Mouse (Mus musculus): ENCODE results near the gene Mecom.

Mecom gene

DNA sequence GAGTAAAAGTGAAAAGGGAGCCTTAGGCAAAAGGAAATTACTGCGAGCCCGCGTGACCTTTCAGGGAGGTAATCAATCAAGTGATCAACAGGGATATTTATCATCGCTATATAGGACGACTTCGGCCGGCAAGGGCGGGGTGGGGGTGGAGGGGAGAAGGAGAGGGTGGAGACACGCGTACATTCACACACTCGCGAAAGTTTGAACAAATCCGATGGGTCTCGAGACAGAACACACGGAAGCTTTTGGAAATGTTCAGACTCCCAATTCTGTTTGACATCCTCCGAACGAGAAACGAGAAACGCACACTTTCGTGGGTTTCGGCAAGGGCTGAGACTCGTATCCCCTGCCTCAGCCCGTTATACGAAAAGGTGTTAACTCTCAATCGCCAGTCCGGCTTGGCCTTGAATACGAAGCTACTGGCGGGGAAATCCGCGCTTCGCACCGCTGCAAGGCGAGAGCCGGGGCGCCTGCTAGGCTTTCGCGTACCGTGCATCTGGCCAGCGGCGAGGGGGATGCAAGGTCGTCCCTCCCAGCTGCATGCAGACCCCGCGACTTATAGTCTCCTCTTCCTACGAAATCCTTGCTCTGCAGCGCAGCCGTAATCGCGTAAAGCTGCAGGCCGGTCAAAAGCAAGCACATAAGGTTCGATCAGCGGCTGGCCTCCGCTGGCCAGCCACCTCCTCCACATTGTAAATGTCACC, 33.6 kb downstream of the Mecom start:
- no peak for DNase-seq (ENCODE audit: extremely low read depth, low read depth, low spot score)

DNA sequence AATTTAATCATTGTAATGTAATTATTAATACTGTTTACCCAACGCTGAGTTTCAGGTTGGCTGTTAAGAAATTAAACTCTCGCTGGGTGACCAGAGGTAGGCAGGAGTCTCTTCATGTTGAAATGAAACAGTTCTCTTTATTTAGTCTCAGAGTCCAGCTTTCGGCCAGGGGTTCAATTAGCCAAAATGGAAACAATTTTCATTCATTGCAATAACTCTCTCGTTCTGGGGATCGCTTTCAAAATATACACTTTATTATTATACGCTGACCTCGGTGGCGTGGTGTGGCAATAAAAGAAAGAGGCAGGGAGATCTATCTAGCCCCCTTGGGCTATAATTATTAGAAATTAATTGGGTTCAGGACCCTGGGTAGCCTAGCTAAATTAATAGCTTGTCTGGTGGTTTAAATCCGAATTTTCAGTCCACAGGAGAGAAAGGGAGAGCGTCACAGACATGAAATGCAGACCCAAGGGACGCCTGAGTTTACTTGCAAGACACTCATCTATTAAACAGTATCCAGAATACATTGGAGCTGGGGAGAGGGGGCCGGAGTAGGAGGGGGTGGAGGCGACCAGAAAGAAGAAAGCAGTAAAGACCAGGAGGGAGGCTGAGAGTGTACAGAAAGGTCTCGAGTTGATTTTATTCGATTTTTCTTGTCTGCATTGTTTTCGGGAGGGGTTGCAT, 34.4 kb downstream of the Mecom start:
- DNase-seq (ENCODE audit: extremely low read depth, low read depth, low spot score), result no peak

DNA sequence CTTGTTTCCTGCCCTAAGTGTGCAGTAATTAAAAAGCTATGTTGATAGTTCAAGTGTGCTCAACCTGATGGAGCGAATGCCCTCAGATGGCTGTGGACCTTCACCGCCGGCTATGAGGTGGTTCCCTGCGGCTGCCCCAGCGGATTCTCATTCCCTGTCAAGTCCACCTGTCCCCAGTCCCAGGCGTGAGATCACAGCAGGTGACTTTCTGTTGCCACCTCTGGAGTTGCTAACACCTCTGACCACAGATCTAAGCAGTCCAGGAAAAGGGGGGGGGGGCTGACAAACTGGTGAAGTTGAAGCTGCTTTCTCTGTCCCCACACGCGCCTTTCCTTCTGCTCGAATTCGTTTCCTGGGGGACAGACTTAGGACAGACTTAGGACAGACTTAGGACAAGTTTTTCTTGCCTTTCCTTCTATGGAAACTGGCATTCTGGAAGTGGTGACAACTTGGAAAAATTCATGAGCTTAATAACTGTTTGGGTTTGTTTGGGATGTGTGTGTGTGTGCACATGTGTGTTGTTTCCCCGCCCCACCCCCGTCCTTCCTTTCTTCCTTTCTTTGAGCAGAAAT, 35.3 kb downstream of the Mecom start:
- no peak for DNase-seq (ENCODE audit: extremely low read depth, low read depth, low spot score)

DNA sequence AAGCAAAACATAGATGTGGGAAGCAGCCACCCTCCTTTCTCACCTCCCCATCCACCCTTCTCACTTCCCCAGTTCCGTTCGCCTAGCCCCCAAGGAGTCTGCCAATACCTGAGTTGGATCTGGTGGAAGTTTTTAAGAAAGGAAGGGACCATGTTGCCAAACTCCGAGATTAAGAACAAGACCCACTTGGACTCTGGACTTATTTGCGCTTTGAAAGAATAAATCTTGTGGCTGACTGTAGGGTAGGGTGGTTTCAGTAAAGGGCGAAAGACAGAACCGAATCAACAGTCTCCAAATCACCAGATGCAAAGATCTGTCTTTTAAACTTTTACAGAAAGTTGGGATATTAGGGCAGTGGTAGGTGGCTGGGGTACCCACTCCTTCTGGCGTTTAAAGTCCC, 36.0 kb downstream of the Mecom start:
- no peak for DNase-seq (ENCODE audit: extremely low read depth, low read depth, low spot score)

DNA sequence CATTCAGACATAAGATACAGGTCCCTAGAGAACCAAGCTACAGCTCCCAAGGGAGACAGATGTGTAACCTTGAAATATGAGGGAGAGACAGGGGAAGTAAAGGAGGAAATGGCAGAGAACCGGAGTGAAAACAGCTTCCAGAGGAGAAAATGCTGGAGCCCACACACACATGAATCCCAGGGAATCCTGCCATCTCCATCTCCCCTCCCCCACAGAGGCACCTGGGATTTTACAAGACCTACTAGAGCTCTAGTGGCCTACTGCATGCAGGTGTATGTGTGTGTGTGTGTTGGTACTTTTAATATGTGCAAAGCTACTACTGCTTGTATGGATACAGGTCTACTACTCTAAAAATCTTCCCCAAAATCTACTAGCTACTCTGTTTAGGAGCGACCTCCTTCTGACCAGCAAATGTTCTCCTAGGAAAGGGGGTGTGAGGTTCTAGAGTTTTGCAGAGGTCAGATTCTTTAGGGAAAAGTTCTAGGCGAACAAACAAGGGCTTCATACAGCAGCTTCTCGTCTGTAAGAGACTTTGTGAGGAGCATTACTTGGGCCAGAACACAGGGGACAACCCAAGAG, 36.7 kb downstream of the Mecom start:
- no peak for DNase-seq (ENCODE audit: extremely low read depth, low read depth, low spot score)

DNA sequence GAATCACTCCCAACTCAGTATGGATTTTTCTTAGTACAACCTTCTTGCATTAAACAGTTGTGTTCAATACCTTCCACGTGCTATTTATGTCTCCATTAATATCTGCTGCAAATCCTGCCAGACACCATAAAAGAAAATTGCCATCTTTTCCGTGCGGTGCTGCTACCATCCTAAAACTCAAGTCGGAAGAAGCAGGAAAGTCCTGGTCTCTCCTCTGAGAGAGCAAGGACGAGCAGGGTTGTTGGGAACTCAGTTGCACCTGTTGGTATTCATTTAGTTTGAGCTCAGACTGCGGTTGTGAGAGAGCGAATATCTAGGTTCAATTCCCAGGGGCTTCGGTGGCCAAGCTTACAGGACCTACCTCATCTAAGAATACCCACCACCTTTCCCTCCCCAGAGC, 37.2 kb downstream of the Mecom start:
- DNase-seq (ENCODE audit: extremely low read depth, low read depth, low spot score), result no peak

DNA sequence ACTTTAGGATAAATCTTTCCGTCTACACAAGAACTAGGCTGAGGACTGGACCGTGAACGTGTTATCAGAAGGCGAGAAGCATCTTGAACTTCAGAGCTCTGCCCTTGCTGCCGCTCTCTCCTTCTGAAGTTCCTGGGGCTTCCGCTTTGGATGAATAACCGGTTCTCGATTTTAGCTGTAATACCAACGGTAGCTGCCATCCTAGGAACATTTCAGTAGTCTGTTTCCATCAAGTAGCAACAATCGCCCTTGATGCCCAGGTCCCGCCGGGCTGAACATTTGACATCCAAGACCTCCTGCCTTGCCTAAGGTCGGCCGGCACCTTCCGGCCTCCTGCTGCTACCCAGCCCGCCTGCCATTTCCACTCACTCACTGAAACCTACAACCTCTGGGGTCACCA, 37.7 kb downstream of the Mecom start:
- no peak for DNase-seq (ENCODE audit: extremely low read depth, low read depth, low spot score)

DNA sequence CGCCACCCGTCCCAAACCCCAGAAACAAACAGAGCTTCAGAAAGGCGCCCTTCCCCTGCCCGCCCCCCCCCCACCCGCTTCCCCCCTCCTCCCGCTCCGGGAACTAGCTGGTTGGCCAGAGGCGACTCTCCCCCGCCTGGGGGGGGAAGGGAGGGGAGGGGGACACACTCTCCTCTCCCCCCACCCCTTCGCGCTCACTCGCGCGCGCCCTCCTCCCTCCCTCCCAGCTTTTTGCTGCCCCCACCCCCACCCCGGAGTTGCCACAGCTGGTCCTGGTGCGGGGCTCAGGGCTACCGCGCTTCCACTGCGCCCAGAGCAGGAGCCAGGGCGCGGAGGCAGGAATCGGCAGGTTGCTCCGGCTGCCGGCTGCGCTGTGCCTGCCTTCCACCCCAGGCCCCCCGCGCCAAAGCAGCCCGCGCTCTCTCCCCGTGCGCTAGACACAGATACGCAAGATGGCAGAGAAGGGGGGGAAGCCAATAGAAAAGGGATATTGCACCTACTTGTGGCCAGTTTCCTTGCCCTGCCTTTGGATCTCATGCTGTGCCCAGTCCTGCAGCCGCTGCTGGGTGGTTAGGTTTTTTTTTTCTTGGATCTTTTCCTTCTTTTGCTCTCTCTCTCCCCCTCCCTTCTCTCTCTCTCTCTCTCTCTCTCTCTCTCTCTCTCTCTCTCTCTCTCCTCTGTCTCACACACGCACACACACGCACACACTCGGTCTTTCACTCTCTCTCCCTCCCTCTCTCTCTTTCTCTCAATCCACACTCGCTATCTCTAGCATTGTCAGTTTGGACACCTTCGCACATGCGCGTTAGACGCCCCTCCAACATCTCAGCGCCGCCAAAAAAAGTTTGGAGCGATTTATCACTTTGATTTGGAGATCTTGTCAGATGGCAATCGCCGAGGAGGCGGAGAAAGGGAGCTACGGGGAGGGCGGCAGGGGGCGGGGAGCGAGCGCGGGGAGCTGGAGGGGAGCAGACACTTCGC, 38.6 kb downstream of the Mecom start:
- DNase-seq (ENCODE audit: extremely low read depth, low read depth, low spot score), result no peak

DNA sequence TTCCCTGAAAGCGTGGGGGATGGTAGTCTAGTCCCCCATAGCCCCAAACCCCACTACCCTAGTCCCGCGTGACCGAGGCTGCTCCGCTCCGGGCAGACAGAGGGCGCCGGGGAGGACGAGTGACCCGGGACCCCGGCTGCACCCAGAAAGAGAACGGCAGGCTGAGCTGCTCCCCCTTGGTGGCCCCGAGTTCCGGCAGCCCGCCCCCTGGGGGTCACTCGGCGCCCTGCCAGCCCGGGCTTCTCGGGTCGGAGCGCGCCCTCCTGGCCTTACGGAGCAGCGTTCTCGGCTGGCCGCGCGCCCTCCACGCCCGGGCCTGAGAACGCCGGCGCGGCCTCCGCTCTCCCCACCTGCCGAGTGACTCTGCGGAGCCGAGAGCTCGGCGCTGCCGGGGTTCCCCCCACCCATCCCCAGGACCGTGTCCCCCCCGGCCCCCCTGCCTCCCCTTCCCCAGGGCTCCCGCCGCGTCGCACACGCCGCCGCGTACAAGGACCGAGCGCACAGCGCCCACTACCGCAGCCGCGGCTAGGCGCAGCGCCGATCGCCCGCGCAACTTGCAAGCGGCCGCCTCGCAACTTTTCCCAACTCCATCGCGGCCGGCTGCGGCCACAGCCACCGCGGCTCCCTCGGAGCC, 39.4 kb downstream of the Mecom start:
- DNase-seq (ENCODE audit: extremely low read depth, low read depth, low spot score), result no peak

DNA sequence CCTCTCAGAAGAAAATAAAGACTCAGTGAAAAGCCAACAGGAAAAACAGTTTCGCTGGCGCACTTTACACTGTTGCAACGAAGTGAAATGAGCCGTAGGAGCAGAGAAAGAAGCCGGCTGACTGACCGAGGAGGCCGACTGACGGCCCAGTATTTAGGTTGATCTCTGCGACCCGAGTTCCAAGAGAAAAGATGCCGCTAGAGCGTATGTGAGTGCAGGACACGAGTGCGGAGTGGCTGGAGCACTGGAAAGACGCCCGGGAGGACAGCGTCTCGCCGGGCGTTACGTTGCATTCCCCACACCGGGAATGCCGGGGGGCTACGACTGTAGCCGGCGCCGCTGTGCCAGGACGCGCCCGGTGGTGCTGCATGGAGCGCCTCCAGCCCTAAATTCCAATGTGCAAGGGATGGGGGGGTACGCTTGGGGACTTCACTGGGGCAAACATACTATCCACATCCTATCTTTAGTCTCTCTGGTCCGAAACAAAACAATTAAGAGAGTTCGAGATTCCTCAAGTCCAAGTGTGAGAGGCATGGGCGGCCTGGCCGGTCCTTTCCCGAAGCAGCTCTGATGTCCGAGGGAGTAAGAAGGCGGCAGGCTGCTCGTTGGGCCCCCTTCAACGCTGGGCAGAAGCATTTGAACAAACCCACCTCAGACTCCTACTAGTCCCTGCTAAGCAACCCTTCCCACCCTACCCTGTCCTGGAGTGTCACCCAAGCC, 40.1 kb downstream of the Mecom start:
- no peak for DNase-seq (ENCODE audit: extremely low read depth, low read depth, low spot score)

DNA sequence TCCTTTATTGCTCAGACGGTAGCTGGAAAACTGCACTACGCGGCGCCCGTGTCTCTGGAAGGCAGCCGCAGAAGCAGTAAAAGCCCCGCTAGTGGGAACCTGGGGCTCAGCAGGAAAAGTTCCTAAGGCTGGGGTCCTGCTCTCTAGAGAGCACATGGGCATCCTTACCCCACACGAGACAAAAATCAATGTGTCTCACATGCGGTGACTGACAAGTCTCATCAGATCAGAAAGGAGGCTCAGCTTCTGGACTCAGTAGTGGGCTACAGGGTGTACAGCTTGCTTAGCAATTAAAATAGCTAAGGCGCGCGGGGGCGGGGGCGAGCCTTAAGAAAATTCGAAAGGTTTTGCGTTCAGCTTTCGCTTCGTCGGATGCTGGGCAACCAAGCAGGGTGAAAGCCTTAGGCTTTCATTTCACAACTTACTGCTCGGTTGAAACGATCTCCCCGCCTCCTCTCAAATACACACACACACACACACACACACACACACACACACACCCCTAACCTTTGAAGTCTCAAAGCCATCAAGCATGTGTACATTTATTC, 40.7 kb downstream of the Mecom start:
- no peak for DNase-seq (ENCODE audit: extremely low read depth, low read depth, low spot score)

DNA sequence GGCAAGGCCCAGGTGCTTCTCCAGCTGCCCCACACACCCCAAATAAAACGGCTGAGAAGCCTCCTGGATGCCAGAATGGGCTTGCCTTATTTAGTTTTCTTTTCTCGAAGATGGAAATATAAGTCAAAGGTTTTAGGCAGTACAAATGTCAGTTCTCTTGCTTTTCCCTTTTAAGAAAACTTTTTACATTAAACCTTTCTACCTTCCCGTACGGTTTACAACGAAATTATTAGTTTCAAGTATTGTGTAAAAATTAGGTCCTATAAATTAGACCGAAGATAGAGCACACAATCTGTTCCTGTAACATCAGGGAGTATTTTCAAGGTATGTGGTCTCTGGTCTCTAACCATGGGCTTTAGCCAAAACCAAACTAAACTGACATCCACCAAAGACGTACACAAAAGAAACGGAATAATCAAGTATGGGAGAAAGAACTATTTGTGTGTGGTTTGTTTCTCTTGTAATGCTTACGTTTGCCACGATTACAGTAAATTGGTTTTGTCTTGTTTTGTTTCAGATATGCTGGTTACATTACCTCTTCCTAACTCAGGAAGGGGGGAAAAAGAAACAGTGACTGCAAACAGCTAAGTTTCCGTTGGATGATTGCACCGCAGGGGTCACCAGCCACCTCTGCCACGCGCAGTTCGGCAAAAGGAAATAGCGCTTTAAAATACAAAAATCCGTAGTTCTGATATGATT, 41.3 kb downstream of the Mecom start:
- DNase-seq (ENCODE audit: extremely low read depth, low read depth, low spot score), result no peak

DNA sequence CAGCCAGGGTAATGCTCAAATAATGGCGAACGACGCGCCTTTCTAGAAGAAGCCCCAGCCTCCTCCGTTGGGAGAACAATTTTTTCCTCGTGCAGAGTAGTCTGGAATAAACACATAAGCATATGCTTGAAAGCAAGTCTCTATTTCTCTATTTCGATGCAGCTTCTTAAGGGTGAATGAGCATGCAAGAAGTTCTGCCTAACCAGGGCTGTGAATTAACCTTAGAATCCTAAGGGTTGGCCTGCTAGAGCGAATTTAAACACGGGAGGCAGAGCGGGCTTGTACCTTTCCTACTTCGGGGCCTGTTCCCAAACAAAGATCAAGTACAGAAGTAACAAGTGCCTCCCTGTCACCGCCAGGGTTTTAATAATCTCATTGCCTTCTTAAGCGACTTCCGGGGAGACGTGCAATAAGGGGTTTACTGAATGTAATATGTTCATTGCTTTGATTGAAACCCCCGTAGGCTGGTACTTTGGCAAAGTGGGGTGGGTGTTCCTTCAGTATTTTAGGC, 42.0 kb downstream of the Mecom start:
- no peak for DNase-seq (ENCODE audit: extremely low read depth, low read depth, low spot score)

DNA sequence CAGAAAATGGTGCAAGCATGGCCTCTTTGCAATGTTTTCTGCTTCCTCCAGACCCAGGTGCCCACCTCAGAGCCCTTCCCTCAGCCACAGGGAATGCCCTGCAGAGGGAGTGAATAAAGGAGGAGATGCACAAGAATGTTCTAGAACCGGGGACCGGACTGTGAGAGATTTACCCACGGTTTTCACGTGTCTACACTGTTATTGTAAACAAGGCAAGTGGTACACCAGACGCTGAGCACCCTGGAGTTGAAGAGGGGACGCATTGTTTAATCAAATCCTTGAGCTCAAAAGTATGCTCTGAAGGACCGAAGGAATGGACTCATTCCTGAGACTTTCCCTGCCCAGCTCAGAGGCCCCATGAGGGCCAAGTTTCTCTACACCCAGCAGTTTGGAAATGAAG, 43.2 kb downstream of the Mecom start:
- DNase-seq (ENCODE audit: extremely low read depth, low read depth, low spot score), result no peak

DNA sequence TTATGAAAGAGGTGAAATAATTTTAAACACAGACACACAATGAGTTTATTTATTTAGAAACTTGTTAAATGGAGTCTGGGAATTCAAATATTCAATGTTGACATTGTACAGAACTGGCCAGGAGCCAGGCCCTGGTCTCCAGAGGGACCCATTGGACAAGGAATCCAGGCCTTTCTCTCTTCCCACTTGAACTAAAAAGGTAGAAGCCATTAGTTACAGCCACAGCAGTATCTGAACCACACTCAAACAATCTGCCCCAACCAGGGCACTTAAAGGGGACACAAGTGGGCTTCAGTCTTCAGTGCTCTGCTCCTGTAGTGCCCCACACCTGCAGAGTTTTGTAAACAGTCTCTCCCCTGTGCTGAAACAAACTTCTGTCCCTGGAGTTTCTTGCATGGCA, 44.0 kb downstream of the Mecom start:
- no peak for DNase-seq (ENCODE audit: extremely low read depth, low read depth, low spot score)

DNA sequence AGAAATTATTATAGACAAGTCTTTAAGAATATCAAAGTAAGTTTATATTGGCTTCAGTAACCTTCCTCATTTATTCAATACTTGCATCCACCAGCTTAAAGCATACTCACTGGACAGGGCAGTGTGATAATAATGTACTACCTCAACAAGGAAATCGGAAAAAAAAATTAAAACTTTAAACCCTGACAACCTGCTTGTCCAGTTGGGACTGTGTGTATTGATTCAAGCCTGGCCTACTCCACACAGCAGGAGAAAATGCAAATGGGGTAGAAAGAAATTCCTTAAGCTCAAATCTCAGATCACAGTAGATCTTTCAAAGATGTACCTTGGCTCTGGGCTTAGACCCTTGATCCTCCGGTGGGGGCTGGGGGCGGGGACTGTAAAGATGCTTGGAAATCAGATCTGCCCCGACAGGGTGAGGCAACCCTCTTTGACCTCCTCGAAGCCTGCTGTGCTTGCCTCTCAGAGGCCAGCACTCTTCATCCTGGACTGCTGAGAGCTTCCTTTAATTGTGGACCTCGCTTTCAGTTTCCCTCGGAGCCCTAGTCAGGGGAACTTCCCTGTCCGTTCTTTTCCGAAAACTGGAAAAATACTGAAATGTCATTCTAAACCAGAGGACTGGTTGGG, 49.5 kb downstream of the Mecom start:
- DNase-seq (ENCODE audit: extremely low read depth, low read depth, low spot score), result no peak

DNA sequence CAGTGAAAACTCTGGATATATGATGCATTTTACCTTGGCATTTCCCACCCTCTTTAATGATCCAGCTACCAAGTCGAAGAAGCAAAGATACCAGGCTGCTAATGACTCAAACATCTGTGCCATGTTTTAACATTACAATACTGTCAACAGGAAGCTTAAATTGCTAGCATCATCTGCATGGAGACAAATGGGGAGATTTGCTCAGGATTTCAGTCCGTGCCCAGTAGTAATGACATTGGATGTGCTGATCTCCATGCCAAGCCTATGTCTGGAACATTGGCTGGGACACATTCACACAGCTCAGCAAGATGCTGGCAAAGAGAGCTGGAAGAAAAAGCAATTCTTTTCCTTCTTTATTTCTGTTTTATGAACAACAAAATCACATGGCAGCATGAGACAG, 53.4 kb downstream of the Mecom start:
- DNase-seq (ENCODE audit: extremely low read depth, low read depth, low spot score), result no peak

DNA sequence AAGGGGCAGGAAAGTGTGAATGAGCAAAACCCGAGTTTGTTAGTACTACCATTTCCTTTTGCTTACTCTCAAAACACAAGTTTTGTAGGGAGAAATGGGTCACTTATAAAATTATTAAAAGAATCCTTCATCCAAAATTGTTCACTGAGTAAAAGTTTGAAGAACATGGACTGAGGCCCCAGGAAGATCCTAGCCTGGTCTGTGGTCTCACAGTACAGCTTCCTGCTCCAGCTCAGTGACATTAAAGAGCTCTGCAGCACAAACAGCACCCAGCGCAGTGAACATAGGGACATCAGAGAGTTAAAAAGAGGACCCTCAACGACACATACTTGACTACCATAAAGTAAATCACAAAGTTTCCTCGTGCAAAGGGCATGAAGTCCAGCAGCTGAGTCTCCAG, 59.0 kb downstream of the Mecom start:
- no peak for DNase-seq (ENCODE audit: extremely low read depth, low read depth, low spot score)
